Mouse (Mus musculus): Measurements from ENCODE around the gene Rasgef1b. TPM values are rescaled to one million over a fixed set of nuclear protein-coding genes. Genes with fewer than 3 reads are reported as not detected.

Rasgef1b gene
- total RNA-seq, 2 experiments from 2014 or later = 14.6 to 19.6 TPM

DNA sequence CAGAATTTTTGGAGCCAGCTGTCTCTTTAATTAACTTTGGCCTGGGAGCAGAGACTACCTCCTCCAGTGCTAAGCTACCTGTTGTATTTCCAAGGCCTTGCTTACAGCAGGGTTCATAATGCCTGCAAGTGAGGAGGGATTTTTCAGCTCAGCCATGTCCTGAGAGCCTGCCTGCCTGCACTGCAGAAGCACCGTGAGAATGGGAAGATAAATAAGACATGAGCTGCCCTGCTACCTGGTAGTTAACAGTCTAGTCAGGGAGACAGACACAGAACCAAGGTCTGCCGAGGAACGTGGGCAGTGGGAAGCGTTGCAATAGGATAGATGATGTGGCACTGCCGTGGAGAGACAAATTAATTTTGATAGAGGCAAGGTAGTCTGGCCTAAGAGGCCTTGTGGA lies 277.4 kb downstream of the Rasgef1b start:
- no peak for DNase-seq

DNA sequence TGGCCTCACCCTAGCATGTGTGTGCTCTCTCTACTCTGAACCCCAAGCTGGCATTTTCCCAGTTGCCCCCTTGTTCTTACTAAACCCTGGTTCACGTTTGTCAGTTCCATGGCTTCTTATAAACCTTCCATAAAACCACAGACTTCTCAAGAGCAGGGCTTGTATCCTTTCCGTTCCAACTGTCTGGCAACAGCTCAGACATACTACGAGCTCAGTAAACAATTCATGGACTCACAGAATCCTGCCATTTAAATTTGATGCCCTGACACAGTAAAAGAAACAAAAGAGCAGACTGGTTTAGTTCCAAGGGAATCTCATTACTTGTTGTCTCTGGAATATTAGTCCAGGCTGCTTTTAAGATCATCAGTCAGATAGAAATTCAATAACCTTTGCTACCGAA lies 277.9 kb downstream of the Rasgef1b start:
- DNase-seq = no peak

DNA sequence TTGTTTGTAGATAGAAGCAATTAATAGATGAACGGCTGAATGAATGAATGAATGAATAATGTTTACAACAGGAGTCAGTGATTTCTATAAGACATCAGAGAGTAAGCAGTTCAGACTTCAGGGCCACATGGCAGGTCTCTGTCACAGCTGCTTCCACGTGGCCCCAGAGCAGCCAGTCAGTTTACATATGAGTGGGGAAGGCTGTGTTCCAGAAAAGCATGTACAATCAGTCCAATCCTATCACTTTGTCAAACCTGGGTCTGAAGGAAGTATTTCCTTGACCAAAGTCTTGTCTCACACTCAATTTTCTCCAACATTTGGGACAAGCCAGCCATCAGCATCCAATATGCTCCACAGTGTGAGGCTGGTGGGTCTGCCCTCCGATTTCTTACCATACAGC lies 278.4 kb downstream of the Rasgef1b start:
- no peak for DNase-seq

DNA sequence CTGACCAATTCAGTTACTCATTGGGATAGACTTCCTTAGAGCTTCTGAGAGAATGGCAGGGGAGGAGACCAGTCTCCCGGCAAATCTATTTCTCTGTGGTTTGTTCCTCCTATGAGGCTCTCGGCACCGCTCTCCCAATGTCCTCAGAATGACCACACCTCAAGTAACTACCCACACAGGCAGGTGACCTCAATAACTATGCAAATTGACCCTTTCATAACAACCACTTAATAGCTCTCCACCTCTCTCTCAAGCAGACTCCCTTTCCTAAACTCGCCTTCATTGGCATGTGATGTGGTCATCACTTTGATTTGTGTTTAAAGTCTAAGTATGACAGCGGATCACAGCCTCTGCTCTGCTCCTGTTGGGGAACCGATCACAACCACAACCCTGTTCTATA lies 281.4 kb downstream of the Rasgef1b start:
- no peak for DNase-seq

DNA sequence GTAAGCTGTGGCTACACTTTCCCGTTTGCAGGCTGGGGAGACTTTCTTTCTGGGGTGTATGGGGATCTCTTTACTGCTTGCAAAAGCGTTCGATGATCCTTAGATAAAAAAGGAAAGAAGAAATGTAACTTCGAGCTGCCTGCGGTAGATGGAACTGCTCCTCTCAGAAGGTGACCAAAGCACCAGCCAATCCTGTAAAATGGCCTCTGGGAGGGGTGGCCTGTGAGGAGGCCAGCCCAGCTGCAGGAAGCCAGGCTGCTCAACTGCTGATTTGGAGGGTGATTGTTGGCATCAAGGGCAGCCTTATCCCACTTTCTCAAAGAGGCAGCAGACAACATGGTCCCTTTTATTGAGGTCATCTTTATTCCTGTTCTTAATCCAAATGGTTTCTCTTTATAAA lies 283.6 kb downstream of the Rasgef1b start:
- no peak for DNase-seq

DNA sequence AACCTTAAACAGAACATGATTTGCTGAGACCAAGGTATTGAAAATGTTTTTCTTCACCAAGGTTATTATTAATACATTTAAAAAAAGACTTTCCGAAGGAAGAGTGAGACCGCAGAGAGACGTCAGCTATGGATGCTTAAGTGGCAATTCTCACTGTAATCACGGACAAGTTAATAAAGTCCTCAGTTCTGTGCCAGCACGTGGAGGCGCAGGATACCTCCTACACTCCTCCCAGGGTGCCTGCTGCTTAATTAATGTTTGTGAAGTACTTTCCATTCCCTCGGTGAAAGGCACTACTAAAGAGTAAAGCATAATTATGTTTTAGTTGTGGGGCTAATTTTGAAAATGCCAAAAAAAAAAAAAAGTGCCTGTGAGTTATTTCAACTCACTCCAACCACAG lies 284.1 kb downstream of the Rasgef1b start:
- DNase-seq = no peak

DNA sequence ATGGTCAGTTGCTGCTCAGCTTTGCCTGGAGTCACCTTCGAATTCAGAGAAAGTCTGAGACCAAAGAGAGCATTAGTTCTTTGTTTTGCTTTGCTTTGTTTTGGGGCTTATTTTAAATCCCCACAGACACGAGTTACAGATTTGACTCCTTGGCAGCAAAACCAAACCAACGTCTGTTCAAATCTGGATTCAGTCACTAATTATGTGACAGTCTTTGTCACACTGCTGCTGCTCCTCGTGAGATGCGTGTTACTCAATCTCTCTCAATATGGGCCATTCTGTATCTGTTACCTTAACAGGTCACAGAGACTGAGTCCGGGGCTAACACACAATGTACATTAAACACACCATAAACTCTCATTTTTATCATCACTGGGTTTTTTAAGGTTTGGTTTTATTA lies 288.8 kb downstream of the Rasgef1b start:
- no peak for DNase-seq

DNA sequence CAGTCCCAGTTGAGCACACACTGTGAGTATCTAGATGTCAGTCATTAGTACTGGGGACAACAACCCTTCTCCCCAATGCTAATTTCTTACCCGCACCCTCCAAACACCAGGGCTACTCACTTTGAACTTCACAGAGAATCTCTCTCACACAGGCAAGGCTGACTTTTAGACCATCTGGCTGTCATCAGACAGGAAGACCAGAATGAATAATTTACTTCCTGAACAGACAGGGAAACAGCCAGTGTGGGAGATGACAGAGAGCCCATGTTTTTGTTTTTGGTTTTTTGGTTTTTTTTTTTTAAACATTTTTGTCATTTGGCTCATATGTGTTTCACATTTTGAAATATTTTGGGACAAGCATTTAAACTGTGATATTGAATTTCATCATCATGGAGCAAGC lies 290.3 kb downstream of the Rasgef1b start:
- DNase-seq = no peak

DNA sequence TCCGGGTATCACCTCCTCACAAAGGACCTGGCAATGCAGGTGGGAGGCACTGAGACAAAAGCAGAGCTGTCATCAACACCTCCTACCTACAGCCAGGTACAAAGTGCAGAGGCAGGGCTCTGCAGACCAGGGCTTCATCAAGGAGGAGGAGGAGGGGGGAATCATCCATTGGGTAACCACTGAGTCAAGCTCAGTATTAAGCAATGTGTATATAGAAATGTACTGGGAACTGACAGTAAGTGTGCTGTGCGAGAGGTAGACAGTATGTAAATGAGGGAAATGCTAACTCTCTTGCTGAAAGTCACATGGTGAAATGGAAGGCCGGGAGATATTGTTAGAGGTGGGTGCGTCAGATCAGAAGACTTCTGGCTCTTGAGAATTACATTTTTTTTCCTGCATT lies 294.6 kb downstream of the Rasgef1b start:
- no peak for DNase-seq

DNA sequence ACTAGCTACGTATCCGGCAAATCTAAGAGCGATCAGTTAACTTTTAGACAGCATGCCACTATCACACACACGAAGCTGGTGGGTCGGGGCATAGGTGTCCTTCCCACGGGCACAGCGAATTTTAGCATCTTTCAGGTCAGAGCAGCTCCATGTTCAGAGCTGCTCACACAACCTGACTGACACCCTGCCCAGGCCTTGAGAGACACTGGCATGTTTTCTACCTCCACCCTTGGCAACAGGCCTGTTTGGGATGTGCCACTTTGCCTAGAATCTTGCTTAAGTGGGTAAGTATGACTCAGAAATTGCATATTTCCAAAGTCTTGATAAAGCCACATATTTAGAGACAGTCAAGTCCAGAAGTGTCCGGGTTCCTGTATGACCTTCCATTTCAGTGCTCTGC lies 296.4 kb downstream of the Rasgef1b start:
- DNase-seq = no peak

DNA sequence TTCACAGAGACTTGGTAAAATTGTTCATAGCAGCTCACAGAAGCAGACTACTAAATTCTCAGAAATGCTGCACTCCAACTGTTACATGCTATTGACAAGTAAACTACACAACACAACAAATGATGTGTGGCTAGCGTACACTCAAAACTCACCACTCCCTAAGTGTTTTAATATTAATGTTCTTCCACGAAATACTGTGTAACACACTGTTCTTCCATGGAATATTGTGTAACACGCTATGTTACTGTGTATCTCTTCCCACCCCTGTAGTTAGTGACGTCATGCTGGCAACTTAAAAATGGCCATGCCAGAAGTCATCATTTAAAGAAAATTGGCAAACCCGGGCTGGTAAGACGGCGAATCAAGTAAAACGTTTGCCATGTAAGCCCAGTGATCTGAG lies 299.6 kb downstream of the Rasgef1b start:
- no peak for DNase-seq

DNA sequence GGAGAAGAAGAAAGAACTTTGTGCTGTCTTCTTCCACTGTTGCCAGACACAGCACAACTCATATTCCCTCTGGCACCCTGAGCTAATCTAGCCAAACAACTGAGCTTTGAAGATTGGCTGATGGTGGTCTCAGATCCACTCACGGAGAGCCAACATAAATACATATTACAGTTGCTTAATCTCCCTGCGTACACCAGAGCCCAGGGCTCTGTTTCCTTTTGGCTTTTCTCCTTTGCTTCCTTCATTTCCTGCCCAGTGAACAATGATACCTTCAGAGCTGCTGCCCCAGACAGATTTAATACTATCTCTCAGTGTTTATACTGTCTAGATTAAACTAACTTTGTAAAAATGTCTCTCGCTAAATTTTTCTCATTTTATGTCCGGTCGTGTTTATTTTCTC lies 300.2 kb downstream of the Rasgef1b start:
- no peak for DNase-seq

DNA sequence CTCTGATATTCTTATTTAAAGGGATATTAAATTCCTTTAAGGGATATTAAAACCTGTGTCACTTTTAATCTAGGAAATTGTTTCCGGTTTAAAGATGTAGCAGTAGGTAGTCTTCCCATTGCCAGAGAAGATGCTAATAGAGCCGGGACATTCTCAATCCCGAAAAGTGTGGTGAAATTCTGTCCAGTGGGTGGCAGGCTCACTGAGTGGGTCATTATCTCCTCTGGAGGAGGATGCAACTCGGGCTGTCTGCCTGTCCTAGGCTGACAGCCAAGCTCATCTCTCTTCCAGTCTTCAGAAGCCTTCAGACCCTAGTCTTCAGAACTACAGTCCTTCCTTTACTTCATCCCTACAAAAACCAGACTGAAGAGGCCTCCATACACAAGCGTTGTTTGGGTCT lies 305.6 kb downstream of the Rasgef1b start:
- DNase-seq = no peak

DNA sequence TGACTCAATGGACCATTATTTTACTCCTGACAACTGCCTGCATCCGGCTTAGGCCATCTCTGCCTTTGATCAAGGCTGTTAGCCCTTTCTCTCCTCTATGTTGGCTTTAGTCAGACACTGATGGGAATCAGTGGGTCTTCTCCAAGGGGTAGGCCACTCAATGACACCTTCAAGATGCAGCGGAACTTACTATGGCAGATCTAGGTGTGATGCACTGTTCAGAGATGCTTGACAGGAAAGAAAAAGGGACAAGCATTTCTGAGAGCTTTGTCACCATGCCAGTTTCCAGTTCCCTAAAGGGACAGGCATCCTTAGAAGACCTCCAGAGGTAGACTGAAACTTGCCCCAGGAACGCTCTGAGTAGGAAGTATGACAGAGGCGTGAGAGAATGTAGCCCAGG lies 306.0 kb downstream of the Rasgef1b start:
- no peak for DNase-seq

DNA sequence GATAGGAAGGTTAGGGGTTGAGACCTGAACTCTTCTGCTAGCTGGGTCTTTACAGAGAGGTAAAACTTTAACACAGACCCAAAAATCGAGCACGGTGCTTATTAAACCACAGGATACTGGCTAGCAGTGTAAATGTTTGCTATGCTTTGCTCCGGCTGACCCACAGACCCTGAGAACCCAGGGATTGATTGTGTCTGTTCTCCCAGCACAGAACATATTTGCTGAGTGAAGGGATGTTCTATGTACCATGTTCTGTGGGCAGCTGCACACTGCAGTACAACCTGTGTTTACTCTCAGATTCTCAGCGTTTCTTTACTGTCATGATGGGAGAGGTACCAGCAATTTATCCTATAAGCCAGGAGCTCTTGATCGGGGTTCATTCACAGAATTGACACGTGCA lies 306.8 kb downstream of the Rasgef1b start:
- DNase-seq = no peak

DNA sequence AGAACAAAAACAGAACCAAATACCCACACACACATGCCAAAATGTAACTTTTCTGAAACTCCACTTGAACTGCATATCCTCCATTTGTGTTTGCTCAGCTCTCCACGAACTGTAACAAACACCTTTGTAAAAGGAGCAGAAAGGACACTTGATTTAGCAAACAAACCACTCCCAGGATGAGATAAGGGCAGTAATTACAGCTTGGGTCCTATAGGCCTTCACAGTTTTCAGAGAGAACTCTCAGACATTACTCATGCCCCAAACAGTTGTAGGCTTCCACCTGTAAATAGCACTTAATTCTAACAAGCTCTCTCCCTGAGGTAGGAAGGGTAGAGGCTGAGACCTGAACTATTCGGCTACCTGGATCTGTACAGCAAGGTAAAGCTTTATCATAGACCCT lies 309.0 kb downstream of the Rasgef1b start:
- DNase-seq = no peak

DNA sequence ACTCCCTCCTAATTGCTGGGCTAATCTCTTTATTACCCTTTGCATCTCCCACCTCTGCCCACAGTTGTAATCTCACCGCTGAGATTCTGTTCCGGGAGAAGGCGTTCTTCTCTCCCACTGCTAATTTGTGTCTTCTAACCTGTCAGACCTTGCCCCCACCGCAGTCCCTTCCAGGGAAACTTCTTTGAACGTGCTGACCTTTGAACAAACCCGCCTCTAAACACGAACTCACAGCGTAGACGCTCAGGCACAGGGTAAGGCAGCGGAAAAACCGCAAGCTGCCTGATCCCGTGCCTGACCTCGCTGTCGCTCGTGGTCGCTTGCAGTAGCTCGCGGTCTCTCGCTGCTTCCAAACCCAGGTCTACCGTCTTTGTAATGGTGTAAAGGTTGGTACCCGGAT lies 312.0 kb downstream of the Rasgef1b start:
- DNase-seq = no peak

DNA sequence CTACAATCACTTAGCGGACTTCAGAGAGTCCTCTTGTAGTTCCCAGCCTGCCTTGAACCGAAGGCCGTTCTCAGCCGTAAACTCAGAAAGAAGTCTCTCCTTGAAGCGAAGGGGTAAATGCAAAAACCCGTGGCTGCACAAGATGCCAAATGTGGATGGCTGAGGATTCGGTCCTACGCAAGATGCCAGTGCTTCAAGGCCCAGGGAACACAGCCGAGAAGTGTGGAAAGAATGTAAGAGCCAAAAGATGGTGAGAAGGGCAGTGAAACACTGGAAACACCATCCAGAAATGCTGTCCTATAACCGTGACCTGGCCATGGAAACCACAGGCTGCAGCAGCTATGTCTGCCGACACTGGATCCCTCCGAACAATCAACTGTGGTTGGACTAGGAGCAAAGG lies 313.2 kb downstream of the Rasgef1b start:
- no peak for DNase-seq

DNA sequence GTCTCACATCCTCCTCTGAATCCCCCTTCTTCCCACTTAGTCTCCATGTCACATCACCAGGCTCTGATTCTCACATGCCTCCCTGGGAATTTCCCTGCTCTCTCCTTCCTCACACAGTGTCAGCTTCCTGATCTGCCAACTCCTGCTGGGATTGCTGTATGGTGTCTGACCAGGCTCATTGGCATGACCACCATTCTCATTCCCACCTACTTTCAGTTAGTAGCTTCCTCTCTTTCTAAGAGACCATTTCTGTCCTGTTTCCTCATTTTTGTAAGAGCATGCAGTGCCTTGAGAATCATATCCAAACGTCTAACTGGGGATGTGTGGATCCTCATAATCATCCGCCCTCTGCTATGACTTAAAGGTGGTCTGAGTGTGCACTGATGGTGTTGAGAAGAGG lies 313.8 kb downstream of the Rasgef1b start:
- no peak for DNase-seq

DNA sequence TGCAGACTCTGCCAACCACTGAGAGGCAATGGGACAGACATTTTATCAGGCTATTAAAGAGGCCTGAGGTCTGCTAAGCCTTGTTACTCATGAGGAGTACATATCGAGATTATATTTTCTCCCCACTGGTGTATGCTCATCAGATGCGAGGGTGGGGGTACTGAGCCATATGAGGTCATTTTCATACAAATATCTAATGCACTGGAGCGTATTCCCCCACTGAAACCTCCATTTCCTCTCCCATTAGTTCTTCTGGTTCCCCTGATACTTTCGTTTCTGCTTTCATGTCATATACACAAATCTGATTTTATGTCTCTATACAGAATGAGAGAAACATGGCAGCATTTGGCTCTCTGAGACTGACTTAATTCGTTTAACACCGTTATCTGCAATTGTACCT lies 314.6 kb downstream of the Rasgef1b start:
- DNase-seq = no peak

DNA sequence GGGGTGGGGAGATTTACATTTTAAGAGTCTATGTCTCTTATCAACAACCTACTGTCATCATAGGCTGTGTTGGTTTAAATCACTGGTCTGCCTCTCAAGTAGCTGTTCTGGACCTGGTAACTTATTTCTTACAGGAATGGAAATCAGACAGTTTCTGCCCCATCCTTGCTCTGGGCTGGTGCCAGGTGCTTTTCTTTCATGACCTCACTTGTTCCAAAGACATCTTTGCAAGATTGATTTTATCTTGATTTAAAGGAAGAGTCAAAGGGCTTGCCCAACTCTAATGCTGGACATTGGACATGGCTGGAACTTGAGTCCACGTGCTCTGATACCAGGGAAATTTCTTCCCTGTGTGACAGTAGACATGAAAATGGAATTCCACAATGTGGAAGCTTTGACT lies 315.0 kb downstream of the Rasgef1b start:
- no peak for DNase-seq

DNA sequence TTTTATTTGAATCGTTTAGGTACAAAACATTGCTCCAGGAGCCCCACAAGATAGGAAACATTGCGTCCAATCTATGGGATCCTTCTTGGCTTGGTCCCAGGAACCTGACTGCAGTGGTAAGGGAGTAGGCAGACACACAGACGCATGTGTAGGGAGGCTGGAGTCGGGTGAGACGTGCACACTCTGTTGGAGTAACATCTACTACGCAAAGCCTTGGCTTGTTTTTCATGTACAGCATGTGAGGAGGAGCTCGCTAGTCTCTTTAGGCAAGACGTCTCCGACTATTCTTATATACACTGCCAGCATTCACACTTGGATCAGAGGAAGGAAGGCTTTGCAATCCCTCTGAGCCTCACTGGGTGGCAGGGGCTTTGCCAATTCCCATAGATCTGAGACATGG lies 315.5 kb downstream of the Rasgef1b start:
- no peak for DNase-seq

DNA sequence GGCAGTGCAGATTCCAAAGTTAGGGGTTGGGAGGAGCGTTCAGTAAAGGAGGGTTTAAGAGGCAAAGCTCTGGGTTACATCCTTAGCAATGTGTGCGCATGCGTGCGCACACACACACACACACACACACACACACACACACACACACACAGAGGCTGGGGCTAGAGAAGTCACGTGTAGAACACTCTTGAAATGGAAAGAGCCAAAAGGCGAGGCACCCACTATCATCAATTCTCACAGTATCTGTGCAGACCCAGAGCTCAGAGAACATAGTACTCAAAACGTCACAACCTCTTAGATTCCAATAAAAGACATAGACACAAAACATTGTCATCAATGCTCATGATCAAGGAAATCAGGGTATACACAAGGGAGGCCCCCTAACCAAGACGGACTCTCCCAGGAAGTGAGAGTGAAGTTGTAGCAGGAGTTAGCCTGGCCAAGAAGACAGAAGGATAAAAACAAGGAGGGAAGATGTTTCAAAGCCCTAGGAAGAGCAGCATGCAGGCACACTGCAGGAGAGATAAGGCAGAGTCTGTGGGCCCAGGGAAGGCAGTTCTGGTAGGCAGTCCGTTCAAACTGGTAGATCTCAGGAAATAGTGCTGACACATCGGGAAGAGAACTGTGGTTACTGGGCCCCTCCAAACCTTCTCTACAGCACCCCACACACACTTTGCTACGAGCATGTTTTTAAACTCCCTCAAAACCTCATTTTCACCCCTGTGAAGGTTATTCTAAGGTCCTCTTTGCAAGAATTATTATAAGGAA lies 324.3 kb downstream of the Rasgef1b start:
- DNase-seq = no peak

DNA sequence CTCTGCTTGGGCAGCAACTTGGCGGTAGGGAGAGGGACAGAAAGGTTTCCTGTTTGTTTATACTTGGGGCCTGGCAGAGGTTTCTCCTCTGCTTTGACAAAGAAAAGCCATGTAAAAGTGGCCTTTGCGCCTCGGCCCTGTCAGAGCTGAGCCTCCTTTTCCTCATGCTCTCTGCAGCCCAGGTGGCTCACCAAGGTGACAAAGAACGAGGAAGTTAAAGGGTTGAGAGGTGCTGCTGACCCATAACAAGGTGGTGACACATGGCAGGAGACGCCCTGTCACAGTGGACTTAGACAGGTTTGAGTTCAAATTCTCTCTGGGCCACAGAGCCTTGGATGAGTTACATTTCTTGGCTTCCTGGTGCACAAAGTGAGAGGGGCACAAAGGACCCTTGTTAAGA lies 325.5 kb downstream of the Rasgef1b start:
- DNase-seq = no peak

DNA sequence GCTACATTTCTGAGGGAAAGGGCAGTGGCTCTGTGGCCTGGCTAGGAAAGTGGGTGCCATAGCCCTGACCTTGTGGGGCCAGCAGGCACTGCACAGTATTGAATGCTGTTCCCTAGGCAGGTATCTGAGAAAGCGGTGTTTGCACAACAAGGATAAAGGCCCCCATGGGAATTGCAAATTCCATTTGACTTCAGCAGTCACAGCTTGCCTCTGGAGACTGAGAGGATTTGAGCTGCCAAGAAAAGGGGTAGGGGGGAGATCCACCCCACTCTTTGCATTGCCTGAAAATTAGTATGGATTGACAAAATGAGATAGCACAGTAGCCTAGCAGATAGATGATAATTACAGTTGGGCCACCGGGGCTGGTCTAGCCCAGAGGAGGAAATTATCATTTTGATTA lies 326.1 kb downstream of the Rasgef1b start:
- no peak for DNase-seq
